Mouse (Mus musculus) midbrain, embryonic 10.5 days (tissue): ENCODE data around the gene Pmpcb. TPM values are rescaled to one million over a fixed set of nuclear protein-coding genes. Genes with fewer than 3 reads are reported as not detected.
A peak's percentile ranks its signal among the peaks of the same experiment; 100 is the strongest.
"Not testable (repeated sequence)": the region's sequence is repeated elsewhere in the genome, so short reads cannot be mapped to it uniquely, and the experiment has no call there.

ENCODE experiments used
- DNase-seq: peaks from one replicate; pipeline ENCODE4 v3.0.0-alpha.2; 2017; ENCODE audit warnings: low spot score
- H3K27ac ChIP-seq: fragments of 300-500 bp; sonication (generic); replicated peaks from 2 replicates; pipeline ENCODE4 v1.5.1; 2016; ENCODE audit warnings: mild to moderate bottlenecking
- H3K27me3 ChIP-seq: fragments of 300-500 bp; sonication (generic); 2 replicates; pipeline ENCODE4 v1.6.1; 2016; ENCODE audit warnings: low read depth, mild to moderate bottlenecking; ENCODE audit not compliant: poor library complexity, severe bottlenecking
- H3K36me3 ChIP-seq: fragments of 300-500 bp; sonication (generic); 2 replicates; pipeline ENCODE4 v1.6.1; 2016; ENCODE audit warnings: mild to moderate bottlenecking, moderate library complexity
- H3K4me1 ChIP-seq: fragments of 300-500 bp; sonication (generic); 2 replicates; pipeline ENCODE4 v1.6.1; 2016
- H3K4me3 ChIP-seq: fragments of 300-500 bp; sonication (generic); 2 replicates; pipeline ENCODE4 v1.5.1; 2016; ENCODE audit warnings: mild to moderate bottlenecking, moderate library complexity
- H3K9me3 ChIP-seq: fragments of 300-500 bp; sonication (generic); replicated peaks from 2 replicates; pipeline ENCODE4 v1.6.1; 2016; ENCODE audit warnings: mild to moderate bottlenecking
- WGBS: fragments of 180-500 bp; shearing (Covaris S2); methylation state at CpG from one replicate; pipeline ENCODE4 v1.1.7; 2016; 5-methylcytosine and 5-hydroxymethylcytosine counted together
- polyA plus RNA-seq: library from polyadenylated mRNA; unstranded; fragments of >200 nt; fragmentation: Nextera tagmentation; extraction: Ambion mirVana; gene quantifications from 2 replicates; pipeline ENCODE4 v1.2.1, GENCODE M21; 2016

The Pmpcb gene
- polyA plus RNA-seq, 1 experiment from 2014 or later: 88.6 TPM

DNA sequence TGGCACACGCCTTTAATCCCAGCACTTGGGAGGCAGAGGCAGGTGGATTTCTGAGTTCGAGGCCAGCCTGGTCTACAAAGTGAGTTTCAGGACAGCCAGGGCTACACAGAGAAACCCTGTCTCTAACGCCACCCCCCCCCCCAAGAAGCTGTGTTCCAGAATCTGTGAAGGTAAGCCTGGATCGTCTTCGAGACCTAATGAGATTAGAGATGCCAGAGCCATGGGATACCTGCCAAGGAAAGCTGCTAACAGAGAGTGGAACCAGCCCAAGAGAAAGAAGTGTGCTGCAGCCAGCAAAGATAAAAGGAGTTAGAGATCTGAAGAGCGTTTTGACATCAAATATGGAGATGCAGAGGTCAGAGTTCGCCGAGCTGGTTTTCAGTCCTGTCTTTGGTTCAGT is 28.9 kb upstream of the Pmpcb start:
- not testable (repeated sequence) for H3K27ac ChIP-seq, H3K4me1 ChIP-seq, H3K9me3 ChIP-seq, DNase-seq, H3K4me3 ChIP-seq, H3K27me3 ChIP-seq, H3K36me3 ChIP-seq
- WGBS: 86% methylated on average over 8 of the region's 8 CpGs

DNA sequence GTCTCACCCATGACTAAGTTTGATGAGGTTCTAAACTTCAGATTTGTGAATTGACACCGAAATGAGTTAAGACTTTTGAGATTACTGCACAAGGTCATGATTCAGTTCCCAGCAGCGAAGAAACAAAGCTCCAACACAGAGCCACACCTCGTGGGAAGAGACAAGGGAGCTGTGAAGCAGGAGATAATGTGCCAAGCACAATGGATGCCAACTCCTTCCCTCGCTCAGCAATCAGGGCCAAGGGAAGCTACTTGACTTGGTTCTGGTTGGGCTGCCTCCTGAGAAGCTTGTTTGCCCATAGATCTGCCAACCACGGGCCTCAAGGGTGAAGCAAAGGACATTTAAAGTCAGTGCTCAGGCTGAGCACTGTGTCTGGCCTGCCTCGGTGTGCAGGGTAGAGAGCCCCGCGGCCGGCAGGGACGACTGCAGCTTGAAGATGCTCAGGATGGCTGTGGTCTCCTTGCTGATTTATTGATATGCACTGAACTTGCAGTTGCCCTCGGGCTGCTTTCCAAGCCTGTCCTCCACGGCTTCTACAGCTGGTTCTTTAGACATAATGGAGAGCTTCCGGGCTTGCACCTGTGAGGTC is 24.7 kb upstream of the Pmpcb start:
- no peak for DNase-seq
- Histone ChIP-seq H3K9me3 (no peaks in the 10 kb centered on the region), H3K36me3 (no peaks in the 10 kb centered on the region), H3K4me3 (no peak overlapping the region), H3K27ac (peak overlapping the region; percentile 33; the same call in 1 of the 2 replicates), H3K27me3 (no peaks in the 10 kb centered on the region), H3K4me1 (peaks cover 3% of the 10 kb centered on the region)
- WGBS: 77% methylated on average over 13 of the region's 13 CpGs

DNA sequence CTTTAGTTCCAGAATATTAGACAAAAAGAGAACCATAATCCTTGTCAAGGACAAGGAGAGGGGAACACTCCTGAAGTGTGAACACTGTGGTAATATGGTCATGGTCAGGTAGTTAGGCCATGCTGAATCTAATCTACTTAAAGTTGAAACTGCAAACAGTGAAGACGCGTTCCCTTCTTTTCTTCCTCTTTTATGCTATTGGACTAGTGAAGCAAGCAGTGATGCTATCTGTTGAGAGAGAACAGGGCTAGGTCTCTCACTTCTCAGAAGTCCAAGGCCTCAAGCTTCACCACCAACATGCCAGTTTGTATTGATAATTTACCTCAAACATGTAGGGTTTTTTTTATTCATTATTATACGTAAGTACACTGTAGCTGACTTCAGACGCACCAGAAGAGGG is 22.5 kb upstream of the Pmpcb start:
- Histone ChIP-seq H3K27ac (no peak overlapping the region), H3K4me1 (peaks cover 3% of the 10 kb centered on the region), H3K9me3 (no peaks in the 10 kb centered on the region), H3K27me3 (no peaks in the 10 kb centered on the region), H3K36me3 (no peaks in the 10 kb centered on the region), H3K4me3 (no peak overlapping the region)
- no peak for DNase-seq
- 95% methylated on average over 4 of the region's 4 CpGs for WGBS

DNA sequence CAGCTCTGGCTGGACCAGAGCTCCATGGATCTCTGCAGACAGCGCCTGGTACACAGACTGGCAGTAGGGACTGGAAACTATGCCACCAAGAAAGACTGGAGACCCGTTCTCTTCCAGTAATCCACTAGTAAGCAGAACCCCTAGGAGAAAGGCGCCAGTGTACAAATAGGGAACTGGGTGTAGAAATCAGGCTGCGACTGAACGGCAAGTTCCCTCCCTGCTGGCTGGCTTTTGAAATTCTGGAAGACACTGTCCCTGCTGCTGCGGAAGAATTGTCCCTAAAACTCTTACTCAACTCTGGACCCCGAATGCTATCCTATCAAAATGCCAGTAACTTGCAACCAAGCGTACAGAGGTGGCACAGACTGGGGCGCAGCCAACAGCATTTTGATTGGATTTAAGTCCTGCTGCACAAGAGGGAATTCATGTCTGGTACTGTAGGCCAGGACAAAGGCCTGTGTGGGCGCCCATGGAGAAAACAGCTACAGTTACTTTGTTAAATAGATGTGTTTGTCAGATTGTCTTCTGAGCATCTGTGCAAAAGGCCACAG is 19.7 kb upstream of the Pmpcb start:
- Histone ChIP-seq H3K4me1 (peaks cover 4% of the 10 kb centered on the region), H3K4me3 (no peak overlapping the region), H3K9me3 (no peaks in the 10 kb centered on the region), H3K27ac (0 out of 2 replicates have a peak overlapping the region, but pooled peaks have one; percentile 29), H3K27me3 (no peaks in the 10 kb centered on the region), H3K36me3 (no peaks in the 10 kb centered on the region)
- WGBS: 87% methylated on average over 10 of the region's 10 CpGs
- DNase-seq: no peak

DNA sequence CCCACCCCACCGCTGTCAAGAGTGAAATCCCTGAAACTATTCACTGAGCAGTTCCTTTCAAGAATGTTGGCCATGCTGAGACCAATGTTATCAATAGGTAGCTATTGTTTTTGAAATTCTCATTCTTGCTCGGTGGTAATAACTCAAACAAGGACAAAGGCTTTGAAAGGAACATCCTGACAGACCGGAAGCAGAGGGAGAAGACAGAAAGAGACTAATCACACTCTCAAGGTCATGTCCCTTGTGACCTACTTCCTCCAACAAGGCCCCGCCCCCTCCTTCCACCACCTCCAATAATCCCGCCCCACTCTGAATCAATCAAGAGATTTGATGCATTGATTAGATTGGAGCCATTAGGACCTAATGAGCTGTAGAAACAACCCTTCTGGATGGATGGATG is 18.4 kb upstream of the Pmpcb start:
- no peak for DNase-seq
- Histone ChIP-seq H3K9me3 (no peaks in the 10 kb centered on the region), H3K4me1 (peaks cover 10% of the 10 kb centered on the region), H3K36me3 (no peaks in the 10 kb centered on the region), H3K27me3 (no peaks in the 10 kb centered on the region), H3K27ac (0 out of 2 replicates have a peak overlapping the region, but pooled peaks have one; percentile 33), H3K4me3 (no peak overlapping the region)
- 87% methylated on average over 5 of the region's 5 CpGs for WGBS

DNA sequence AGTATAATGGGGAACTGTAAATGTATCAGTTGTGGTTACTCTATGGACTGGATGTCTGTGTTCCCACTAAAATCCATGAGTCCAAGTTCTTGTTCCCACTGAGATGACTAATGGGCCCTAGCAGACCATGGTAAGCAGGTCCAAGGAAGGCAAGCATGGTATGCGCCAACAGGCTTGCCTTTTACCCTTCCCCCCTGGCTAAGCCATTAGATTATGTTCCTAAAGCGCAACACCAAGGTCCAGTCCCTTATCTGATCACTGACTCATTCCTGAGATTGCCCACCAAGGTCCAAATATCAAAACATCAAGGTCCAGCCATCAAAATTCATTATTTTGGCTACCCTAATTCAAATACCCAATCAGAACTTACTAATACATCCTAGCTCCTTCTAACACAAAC is 17.7 kb upstream of the Pmpcb start:
- no peaks in the 10 kb centered on the region for H3K27me3 ChIP-seq
- H3K4me3 ChIP-seq: no peak overlapping the region
- H3K4me1 ChIP-seq: peaks cover 16% of the 10 kb centered on the region
- H3K36me3 ChIP-seq: no peaks in the 10 kb centered on the region
- WGBS: 88% methylated on average over 2 of the region's 2 CpGs
- DNase-seq: no peak
- H3K27ac ChIP-seq: no peak overlapping the region
- H3K9me3 ChIP-seq: no peaks in the 10 kb centered on the region

DNA sequence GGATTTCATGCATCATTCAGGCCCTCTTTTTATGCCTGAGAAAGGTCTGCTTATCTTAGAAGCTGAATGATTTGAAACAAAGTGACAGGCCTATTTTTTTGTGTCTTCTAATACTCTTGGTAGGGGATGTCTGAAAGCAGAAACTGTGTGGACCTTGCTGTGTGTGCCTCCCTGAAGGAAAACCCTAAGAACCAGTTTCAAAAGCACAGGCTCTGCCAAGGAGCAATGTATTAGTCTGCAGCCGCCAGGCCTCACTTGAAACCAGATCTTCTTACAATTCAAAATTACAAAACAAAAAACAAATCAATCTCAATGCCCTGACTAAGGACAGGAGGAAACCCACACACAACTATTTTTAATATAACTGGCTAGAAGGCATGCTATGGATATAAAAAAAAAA is 12.5 kb upstream of the Pmpcb start:
- Histone ChIP-seq H3K27me3 (no peaks in the 10 kb centered on the region), H3K9me3 (no peaks in the 10 kb centered on the region), H3K36me3 (no peaks in the 10 kb centered on the region), H3K4me3 (no peak overlapping the region), H3K27ac (peak overlapping the region; percentile 90), H3K4me1 (peaks cover 40% of the 10 kb centered on the region)
- DNase-seq: no peak
- WGBS: 28% methylated on average over 1 of the region's 1 CpGs

DNA sequence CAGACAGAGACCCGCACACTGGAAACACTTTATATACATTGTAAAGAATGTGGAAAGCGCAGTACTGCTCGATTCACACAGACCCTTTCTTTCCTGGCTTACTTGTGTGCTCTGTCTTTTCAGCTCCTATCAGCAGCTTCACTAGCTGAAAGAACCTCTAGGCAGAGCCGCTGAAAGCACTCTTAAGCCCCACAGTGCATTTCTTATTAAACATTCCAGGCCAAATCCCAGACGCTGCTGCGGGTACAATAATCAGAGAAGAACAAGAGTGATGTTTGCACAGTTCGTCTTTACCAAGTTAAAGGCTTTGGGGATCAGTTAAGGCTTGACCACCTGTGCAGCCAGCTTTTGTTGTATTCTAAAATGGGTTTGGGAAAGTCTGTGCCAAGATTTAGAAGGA is 12.1 kb upstream of the Pmpcb start:
- Histone ChIP-seq H3K4me1 (peaks cover 40% of the 10 kb centered on the region), H3K27me3 (no peaks in the 10 kb centered on the region), H3K36me3 (no peaks in the 10 kb centered on the region), H3K4me3 (no peak overlapping the region), H3K27ac (peak overlapping the region; percentile 90), H3K9me3 (no peaks in the 10 kb centered on the region)
- DNase-seq: peak; percentile 66
- WGBS: 24% methylated on average over 7 of the region's 7 CpGs

DNA sequence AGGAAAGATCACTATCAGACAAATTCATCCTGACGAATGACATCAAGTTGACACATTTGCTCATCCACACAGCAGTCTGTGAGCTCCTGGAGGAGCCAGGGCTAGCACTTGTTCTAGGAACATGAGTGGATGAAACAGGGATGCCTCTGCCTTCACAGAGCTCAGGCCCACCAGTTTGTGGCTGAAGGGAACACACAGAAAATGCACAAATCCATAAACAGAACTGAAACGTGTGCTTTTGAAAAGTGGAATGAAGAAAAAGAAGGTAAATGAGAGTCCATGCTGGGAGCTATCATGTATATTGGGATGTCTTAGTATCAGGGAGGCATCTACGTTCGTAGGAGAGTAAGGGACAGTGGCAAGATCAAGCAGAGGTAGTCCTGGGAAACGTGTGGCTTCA is 7.8 kb upstream of the Pmpcb start:
- WGBS: 87% methylated on average over 5 of the region's 5 CpGs
- peaks cover 62% of the 10 kb centered on the region for H3K4me1 ChIP-seq

DNA sequence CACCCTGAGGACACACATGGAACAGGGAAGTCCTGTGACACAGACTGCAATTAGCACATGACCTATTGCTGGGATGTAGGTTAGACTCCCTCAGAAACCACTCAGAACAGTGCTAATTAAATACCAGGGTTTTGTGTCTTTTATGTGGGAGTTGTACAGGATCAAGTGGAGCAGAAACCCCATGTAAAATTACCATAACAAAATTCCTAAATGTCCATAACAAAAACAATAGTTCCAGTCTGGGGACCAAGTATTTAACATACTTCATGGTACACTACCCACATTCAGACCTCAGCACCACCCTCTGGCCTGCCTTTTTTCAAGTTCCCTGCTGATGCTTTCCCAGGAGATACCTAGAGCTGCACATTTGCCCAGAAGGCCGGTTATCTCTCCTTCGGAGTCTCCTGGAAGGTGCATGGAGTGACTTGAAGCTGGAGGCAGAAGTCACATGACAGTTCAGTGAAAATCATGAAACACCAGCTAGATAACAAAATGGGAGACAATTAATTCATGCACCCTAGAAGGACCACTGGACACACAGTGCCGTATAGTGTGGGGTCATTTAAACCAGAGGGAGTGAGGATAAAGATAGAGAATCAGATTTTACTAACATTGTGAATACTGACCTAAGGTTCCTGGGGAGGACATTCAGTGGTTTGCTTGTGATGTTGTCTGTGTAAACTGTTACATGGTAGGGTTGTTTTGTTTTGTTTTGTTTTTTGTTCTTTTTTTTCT is 4.6 kb upstream of the Pmpcb start:
- Histone ChIP-seq H3K36me3 (no peaks in the 10 kb centered on the region), H3K27ac (peak overlapping the region; percentile 90), H3K4me1 (peaks cover 47% of the 10 kb centered on the region), H3K27me3 (no peaks in the 10 kb centered on the region), H3K9me3 (no peaks in the 10 kb centered on the region), H3K4me3 (no peak overlapping the region)
- peak; percentile 45 for DNase-seq
- 49% methylated on average over 3 of the region's 3 CpGs for WGBS

More for the DNA sequence above, 7.8 kb upstream of the Pmpcb start:
- H3K36me3 ChIP-seq: no peaks in the 10 kb centered on the region
- no peaks in the 10 kb centered on the region for H3K9me3 ChIP-seq
- H3K27ac ChIP-seq: 0 out of 2 replicates have a peak overlapping the region, but pooled peaks have one; percentile 49
- H3K4me3 ChIP-seq: no peak overlapping the region
- DNase-seq: no peak
- no peaks in the 10 kb centered on the region for H3K27me3 ChIP-seq

DNA sequence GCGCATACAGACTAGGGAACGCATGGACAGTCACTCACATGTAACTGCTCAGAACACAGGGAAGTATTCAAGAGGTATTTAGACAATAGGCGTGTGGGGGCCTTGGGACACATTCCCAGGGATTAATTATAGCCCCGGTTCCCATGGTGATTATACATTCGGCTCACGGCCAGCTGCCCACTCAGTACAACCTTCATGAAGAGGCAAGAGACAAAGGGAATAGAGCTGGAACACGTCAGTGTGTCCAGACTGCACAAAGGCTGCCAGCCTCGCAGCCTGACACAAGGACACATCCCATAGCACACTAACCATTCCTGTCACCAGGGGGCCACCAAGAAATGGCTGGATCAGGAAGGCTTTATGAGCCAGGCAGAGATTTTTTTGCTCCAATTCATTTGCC is 4.0 kb upstream of the Pmpcb start:
- Histone ChIP-seq H3K36me3 (no peaks in the 10 kb centered on the region), H3K4me1 (peaks cover 52% of the 10 kb centered on the region), H3K4me3 (peak overlapping the region; percentile 18), H3K9me3 (no peaks in the 10 kb centered on the region), H3K27me3 (no peaks in the 10 kb centered on the region), H3K27ac (peak overlapping the region; percentile 90)
- WGBS: 20% methylated on average over 8 of the region's 8 CpGs
- peak; percentile 83 for DNase-seq

DNA sequence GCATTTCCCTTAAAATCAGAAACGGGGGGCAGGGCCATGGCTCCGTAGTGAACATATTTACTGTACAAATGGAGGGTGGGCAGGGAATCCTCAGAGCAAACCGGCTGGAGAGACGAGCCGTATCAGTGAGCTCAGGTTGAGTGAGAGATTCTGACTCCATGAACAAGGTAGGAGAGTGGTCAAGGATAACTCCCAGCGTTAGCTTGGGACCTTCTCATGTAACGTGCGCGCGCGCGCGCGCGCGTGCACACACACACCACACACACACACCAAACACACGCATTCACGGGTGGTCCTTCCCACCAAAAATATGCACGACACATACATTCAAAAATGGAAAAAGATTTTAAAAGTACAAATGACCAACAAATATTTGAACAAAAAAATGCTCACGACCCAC is 1.8 kb upstream of the Pmpcb start:
- WGBS: 81% methylated on average over 20 of the region's 20 CpGs
- peak overlapping the region; percentile 90; the same call in 1 of the 2 replicates for H3K27ac ChIP-seq
- no peak overlapping the region for H3K4me3 ChIP-seq
- H3K9me3 ChIP-seq: no peaks in the 10 kb centered on the region
- H3K4me1 ChIP-seq: peaks cover 60% of the 10 kb centered on the region
- H3K36me3 ChIP-seq: peaks cover 18% of the 10 kb centered on the region
- DNase-seq: no peak
- no peaks in the 10 kb centered on the region for H3K27me3 ChIP-seq

DNA sequence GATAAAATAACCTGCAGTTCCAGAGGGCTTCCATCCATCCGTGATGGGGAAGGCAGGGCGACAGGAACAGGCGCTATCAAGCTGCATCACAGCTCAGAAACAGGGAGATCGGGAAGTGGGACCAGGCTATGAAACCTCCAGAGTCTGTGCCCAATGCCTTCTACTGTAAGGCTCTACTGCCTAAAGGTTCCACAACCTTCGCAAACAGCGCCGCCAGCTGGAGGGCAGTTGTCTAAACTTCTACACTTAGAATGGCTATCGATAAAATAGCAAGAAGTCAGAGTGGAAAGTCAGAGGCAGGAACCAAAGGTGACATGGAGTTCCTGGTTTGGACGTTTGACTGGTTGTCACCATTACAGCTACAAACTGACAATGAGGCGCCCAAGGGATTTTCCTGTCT is 1.4 kb upstream of the Pmpcb start:
- Histone ChIP-seq H3K4me1 (peaks cover 57% of the 10 kb centered on the region), H3K36me3 (peaks cover 23% of the 10 kb centered on the region), H3K27me3 (no peaks in the 10 kb centered on the region), H3K4me3 (peak overlapping the region; percentile 21; the same call in 1 of the 2 replicates), H3K27ac (peak overlapping the region; percentile 90; the same call in 1 of the 2 replicates), H3K9me3 (no peaks in the 10 kb centered on the region)
- peak; percentile 62 for DNase-seq
- WGBS: 29% methylated on average over 10 of the region's 10 CpGs
